Mouse (Mus musculus): ENCODE data around the gene Dcdc2a.

DNA sequence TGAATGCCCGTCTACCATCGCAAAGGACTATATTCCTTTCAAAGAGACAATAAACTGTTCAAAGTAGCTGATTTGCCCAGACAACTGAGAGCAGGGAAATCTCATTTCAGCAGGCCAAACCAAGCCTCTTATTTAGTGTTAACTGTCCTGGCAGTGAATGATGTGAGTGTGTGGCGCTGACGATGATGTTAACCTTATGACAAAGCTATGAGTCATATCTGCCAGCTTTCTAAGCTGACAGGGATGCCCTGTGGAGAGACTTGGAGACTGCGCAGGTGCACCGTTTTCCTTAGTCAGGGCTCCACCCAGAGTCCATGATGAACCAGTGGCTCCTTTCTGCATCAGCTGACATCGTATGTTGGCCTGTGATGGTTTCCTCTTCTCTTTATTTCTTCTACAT, 29.3 kb downstream of the Dcdc2a start:
- TF ChIP-seq CTCF (IDR thresholded peaks at IDR 0.05; ENCODE audit: low read depth, low read length) (no peak), POLR2A (IDR thresholded peaks at IDR 0.05; ENCODE audit: extremely low read depth, insufficient read depth, low read length) (no peak)

All from liver, adult 2 months (tissue).